27 mouse cellular contexts compared by ENCODE assay signal in genomic region chr12:111902488-111902887, GRCm38 (mm10). TPM values are rescaled to one million over a fixed set of nuclear protein-coding genes. Genes with fewer than 3 reads are reported as not detected.
DNase-seq lines count a peak whose midpoint lies in the region; ATAC-seq and TF ChIP-seq lines count a peak whose summit lies in the region.
"Had no signal": no experiment of that assay in that cellular context is flagged by ENCODE, and none has a peak within 500 bp of the region (broad histone marks: within the 10 kb centered on the region; RNA-seq: fewer than 3 reads in every experiment).

No protein-coding gene starts in this region.

- no peak for TF ChIP-seq CTCF in layer of hippocampus, adult 2 months (conservative IDR thresholded peaks at IDR 0.05)

- H3K27ac ChIP-seq in layer of hippocampus, adult 2 months = peak overlapping the region; percentile 80
- H3K27ac ChIP-seq: embryonic facial prominence, embryonic 10.5 days; embryonic facial prominence, embryonic 13.5 days; forebrain, embryonic 12.5 days; forebrain, embryonic 15.5 days; heart, embryonic 10.5 days; hindbrain, embryonic 15.5 days; intestine, embryonic 15.5 days had no signal

- ATAC-seq in CD4-positive, CD25-positive, alpha-beta regulatory T cell, adult 4 months = peak; percentile 33
- ATAC-seq in inflammation-experienced regulatory T-cells, adult 6 months = peak; percentile 63
- ATAC-seq: forebrain, embryonic 15.5 days; intestine, embryonic 15.5 days; Patski had no signal

- DNase-seq in layer of hippocampus, adult 2 months (ENCODE audit: low spot score in 2 of 2) = no peak
- no peak for DNase-seq in layer of hippocampus, adult 8-10 months (ENCODE audit: low spot score in 2 of 2)
- DNase-seq in CD4-positive, CD25-positive, alpha-beta regulatory T cell, adult 2 months (ENCODE audit: low read depth, low spot score) = peak; percentile 35
- no peak for DNase-seq in cerebellum, adult 8-10 months
- DNase-seq in kidney, adult 11 months = no peak
- DNase-seq: adrenal gland, adult 8-10 months; adrenal gland, postnatal 25 days; cerebellum, adult 18-20 months; cerebellum, adult 9-11 months; cerebellum, postnatal 36 days; embryo, embryonic 11 days; gastrocnemius, postnatal 25 days; heart, adult 2 months; heart, postnatal 10 days; heart, postnatal 36 days; kidney, adult 18-20 months had no signal

- no peak overlapping the region for H3K4me3 ChIP-seq in layer of hippocampus, adult 2 months
- H3K4me3 ChIP-seq: embryonic facial prominence, embryonic 10.5 days; embryonic facial prominence, embryonic 13.5 days; erythroblast, embryonic 14.5 days; forebrain, embryonic 12.5 days; forebrain, embryonic 15.5 days; heart, adult 2 months; heart, embryonic 10.5 days; hindbrain, embryonic 15.5 days; intestine, embryonic 15.5 days had no signal

RNA-seq across cellular contexts. Expression of gene Ppp1r13b, which starts 5.4 kb away (rescaled TPM):
- total RNA-seq in layer of hippocampus, adult 2 months (2021) = 100 to 1,000 TPM; 101 to 106 TPM
- total RNA-seq in layer of hippocampus, adult 8-10 months (2022) = 10 to 100 TPM; 72.0 to 91.8 (median 79.2) TPM
- 10 to 100 TPM; 10.7 to 15.1 TPM for polyA plus RNA-seq in CD4-positive, CD25-positive, alpha-beta regulatory T cell, adult 4 months (2017; shearing (Covaris generic))
- polyA plus RNA-seq in inflammation-experienced regulatory T-cells, adult 6 months (2017; shearing (Covaris generic)) = 10 to 100 TPM in 1 of 3 experiments, 1 to 10 TPM in 2; 4.1 to 12.6 (median 8.6) TPM
